Mouse (Mus musculus): ENCODE data around the gene Smad3. TPM values are rescaled to one million over a fixed set of nuclear protein-coding genes. Genes with fewer than 3 reads are reported as not detected.

Smad3 gene
- polyA plus RNA-seq, 1 experiment: 6.3 TPM

- H3K36me3 ChIP-seq (ENCODE audit: control insufficient read depth, insufficient read depth): peaks cover 22% of the 10 kb centered on the region
- no peaks in the 10 kb centered on the region for H3K79me2 ChIP-seq (ENCODE audit: control insufficient read depth, insufficient read depth)
- H3K27me3 ChIP-seq (ENCODE audit: control insufficient read depth, insufficient read depth, insufficient read length): no peaks in the 10 kb centered on the region
- no peak overlapping the region for H3ac ChIP-seq (ENCODE audit: control insufficient read depth, insufficient read length, low read depth)
- TF ChIP-seq CEBPB (IDR thresholded peaks at IDR 0.05; ENCODE audit: low read depth) (no peak), MYOD1 (IDR thresholded peaks at IDR 0.05; ENCODE audit: control insufficient read depth, insufficient read length, low read depth) (no peak), MAX (IDR thresholded peaks at IDR 0.05) (no peak), FOSL1 (IDR thresholded peaks at IDR 0.05; ENCODE audit: insufficient read depth, low read length, poor library complexity, severe bottlenecking) (no peak), MYOG (IDR thresholded peaks at IDR 0.05; ENCODE audit: control insufficient read depth, extremely low read depth, insufficient read length) (no peak), USF1 (IDR thresholded peaks at IDR 0.05; ENCODE audit: low read depth) (no peak), CTCF (IDR thresholded peaks at IDR 0.05; ENCODE audit: control insufficient read depth, insufficient read depth, insufficient read length) (no peak)
- no peaks in the 10 kb centered on the region for H3K79me3 ChIP-seq (ENCODE audit: low read depth)
- no peak overlapping the region for H3K4me3 ChIP-seq (ENCODE audit: insufficient read depth, poor library complexity, severe bottlenecking)
Observed at GRCm38 (mm10) chr9:63636113-63636512, 121.7 kb downstream of the Smad3 start.

GRCm38 (mm10) chr9:63633334-63633733, 124.5 kb downstream of the Smad3 start:
- no peaks in the 10 kb centered on the region for H3K79me3 ChIP-seq (ENCODE audit: low read depth)
- no peak for TF ChIP-seq MAX (IDR thresholded peaks at IDR 0.05)
- TF ChIP-seq USF1 (IDR thresholded peaks at IDR 0.05; ENCODE audit: low read depth): no peak
- TF ChIP-seq FOSL1 (IDR thresholded peaks at IDR 0.05; ENCODE audit: insufficient read depth, low read length, poor library complexity, severe bottlenecking): no peak
- no peak for TF ChIP-seq CTCF (IDR thresholded peaks at IDR 0.05; ENCODE audit: control insufficient read depth, insufficient read depth, insufficient read length)
- TF ChIP-seq MYOD1 (IDR thresholded peaks at IDR 0.05; ENCODE audit: control insufficient read depth, insufficient read length, low read depth): no peak
- TF ChIP-seq MYOG (IDR thresholded peaks at IDR 0.05; ENCODE audit: control insufficient read depth, extremely low read depth, insufficient read length): no peak
- no peak for TF ChIP-seq CEBPB (IDR thresholded peaks at IDR 0.05; ENCODE audit: low read depth)
- H3K4me3 ChIP-seq (ENCODE audit: insufficient read depth, poor library complexity, severe bottlenecking): no peak overlapping the region
- H3K79me2 ChIP-seq (ENCODE audit: control insufficient read depth, insufficient read depth): no peaks in the 10 kb centered on the region
- no peak overlapping the region for H3ac ChIP-seq (ENCODE audit: control insufficient read depth, insufficient read length, low read depth)
- peaks cover 37% of the 10 kb centered on the region for H3K36me3 ChIP-seq (ENCODE audit: control insufficient read depth, insufficient read depth)
- no peaks in the 10 kb centered on the region for H3K27me3 ChIP-seq (ENCODE audit: control insufficient read depth, insufficient read depth, insufficient read length)

DNA sequence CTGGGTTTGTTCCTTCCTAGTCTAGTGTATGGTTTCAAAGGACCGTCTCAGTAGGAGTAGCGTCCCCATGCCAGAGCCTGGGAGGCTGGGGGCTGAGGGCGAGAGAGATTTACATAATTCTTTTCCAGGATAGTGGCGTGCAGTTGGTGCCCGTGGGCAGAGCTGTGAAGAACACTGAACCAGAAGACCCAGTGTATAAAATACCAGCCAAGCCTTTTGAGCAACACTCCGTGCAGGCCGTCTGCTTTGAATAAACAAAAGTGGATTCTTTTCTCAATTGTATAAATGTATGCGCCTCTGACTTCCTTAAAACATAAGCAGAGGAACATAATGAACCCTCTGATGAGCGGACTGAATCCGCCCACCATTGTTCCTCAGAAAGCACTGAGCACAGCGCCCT, 124.9 kb downstream of the Smad3 start:
- Histone ChIP-seq H3ac (ENCODE audit: control insufficient read depth, insufficient read length, low read depth) (no peak overlapping the region), H3K36me3 (ENCODE audit: control insufficient read depth, insufficient read depth) (peaks cover 40% of the 10 kb centered on the region), H3K4me3 (ENCODE audit: insufficient read depth, poor library complexity, severe bottlenecking) (no peak overlapping the region), H3K79me2 (ENCODE audit: control insufficient read depth, insufficient read depth) (no peaks in the 10 kb centered on the region), H3K79me3 (ENCODE audit: low read depth) (no peaks in the 10 kb centered on the region), H3K27me3 (ENCODE audit: control insufficient read depth, insufficient read depth, insufficient read length) (no peaks in the 10 kb centered on the region)
- TF ChIP-seq FOSL1 (IDR thresholded peaks at IDR 0.05; ENCODE audit: insufficient read depth, low read length, poor library complexity, severe bottlenecking): no peak
- no peak for TF ChIP-seq MYOD1 (IDR thresholded peaks at IDR 0.05; ENCODE audit: control insufficient read depth, insufficient read length, low read depth)
- TF ChIP-seq USF1 (IDR thresholded peaks at IDR 0.05; ENCODE audit: low read depth): no peak
- TF ChIP-seq MAX (IDR thresholded peaks at IDR 0.05): no peak
- TF ChIP-seq CEBPB (IDR thresholded peaks at IDR 0.05; ENCODE audit: low read depth): no peak

DNA sequence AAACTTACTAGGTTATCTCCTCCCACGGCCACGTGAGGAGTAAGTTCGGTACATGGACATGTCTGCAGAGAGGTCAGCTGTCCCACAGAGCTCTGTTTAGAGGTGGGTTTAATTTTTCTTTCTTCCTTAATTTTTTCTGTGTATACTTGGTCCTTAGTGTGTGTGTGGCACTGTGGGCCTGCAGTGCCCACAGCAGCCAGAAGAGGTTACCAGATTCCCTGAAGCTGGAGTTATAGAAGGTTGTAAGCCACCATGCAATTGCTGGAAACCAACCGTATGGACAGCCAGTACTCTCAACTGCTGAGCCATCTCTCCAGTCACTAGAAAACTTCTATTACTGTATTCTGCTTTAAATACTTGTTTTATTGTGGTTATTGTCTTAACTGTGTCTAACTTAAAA, 125.7 kb downstream of the Smad3 start:
- peaks cover 42% of the 10 kb centered on the region for H3K36me3 ChIP-seq (ENCODE audit: control insufficient read depth, insufficient read depth)
- no peaks in the 10 kb centered on the region for H3K27me3 ChIP-seq (ENCODE audit: control insufficient read depth, insufficient read depth, insufficient read length)
- H3K79me3 ChIP-seq (ENCODE audit: low read depth): no peaks in the 10 kb centered on the region
- H3K4me3 ChIP-seq (ENCODE audit: insufficient read depth, poor library complexity, severe bottlenecking): no peak overlapping the region
- H3ac ChIP-seq (ENCODE audit: control insufficient read depth, insufficient read length, low read depth): no peak overlapping the region
- H3K79me2 ChIP-seq (ENCODE audit: control insufficient read depth, insufficient read depth): no peaks in the 10 kb centered on the region
- TF ChIP-seq CTCF (IDR thresholded peaks at IDR 0.05; ENCODE audit: control insufficient read depth, insufficient read depth, insufficient read length): no peak

DNA sequence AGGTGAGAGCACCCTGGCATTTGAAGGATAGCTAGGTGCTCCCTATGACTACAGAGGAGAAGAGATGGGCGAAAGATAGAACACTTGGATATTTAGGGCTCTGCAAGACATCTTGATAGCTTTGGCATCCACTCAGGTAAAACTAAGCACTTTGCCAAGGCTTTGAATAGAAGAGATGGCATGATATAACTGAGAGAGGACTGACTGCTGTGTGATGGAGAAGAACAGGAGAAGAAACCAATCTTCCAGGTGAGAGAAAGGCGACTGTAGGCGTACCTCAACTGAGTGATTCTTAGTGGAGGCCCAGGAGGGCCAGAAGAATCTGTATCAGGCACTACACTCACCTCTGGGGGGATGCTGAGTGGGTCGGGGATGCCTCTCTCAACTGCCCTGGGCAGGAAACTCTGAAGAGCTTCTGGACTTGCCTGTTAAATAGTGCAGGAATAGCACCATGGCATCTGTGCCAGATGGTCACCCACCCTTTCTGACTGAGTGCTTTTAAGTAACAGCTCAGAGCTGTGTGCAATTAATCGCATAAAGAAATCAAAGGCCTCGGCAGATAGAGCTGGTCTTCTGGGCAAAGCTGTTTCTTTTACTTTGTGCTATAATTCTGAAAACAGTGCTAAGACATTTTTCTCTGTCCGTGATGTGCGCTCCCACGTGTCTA, 132.6 kb downstream of the Smad3 start:
- no peaks in the 10 kb centered on the region for H3K79me2 ChIP-seq (ENCODE audit: control insufficient read depth, insufficient read depth)
- no peaks in the 10 kb centered on the region for H3K79me3 ChIP-seq (ENCODE audit: low read depth)
- H3K27me3 ChIP-seq (ENCODE audit: control insufficient read depth, insufficient read depth, insufficient read length): no peaks in the 10 kb centered on the region
- TF ChIP-seq CEBPB (IDR thresholded peaks at IDR 0.05; ENCODE audit: low read depth): no peak
- H3ac ChIP-seq (ENCODE audit: control insufficient read depth, insufficient read length, low read depth): no peak overlapping the region
- H3K4me3 ChIP-seq (ENCODE audit: insufficient read depth, poor library complexity, severe bottlenecking): no peak overlapping the region
- H3K36me3 ChIP-seq (ENCODE audit: control insufficient read depth, insufficient read depth): peaks cover 53% of the 10 kb centered on the region

DNA sequence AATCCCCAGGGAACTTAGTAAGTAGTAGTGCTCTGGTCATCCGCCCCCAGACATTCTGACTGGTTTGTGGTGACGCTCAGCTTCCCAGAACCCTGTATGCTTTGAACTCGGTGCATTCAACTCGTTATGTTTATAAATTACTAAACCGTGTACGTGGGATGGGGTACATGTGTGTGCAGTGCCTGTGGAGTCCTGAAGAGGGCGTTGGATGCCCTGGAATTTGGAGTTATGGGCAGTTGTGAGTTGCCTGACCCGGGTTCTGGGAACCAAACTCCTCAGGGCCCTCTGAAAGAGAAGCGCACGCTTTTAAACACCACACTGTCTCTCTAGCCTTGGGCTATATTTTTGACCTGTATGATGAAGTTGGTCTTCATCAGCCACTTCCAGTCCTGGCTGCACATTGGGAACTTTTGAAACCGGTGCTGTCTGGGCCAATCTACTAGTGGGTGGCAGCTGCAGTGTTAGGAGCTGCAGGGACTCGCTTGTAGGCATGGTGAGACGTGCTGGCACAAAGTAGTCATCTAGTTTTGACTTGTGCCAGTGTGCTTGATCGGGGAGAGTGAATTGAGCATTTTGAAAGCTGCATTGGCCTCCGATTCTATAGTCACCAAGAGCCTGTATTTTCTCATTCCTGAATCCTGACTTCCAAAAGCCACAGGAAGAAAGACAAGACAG, 133.8 kb downstream of the Smad3 start:
- peaks cover 53% of the 10 kb centered on the region for H3K36me3 ChIP-seq (ENCODE audit: control insufficient read depth, insufficient read depth)
- H3K4me3 ChIP-seq (ENCODE audit: insufficient read depth, poor library complexity, severe bottlenecking): no peak overlapping the region
- no peak for TF ChIP-seq FOSL1 (IDR thresholded peaks at IDR 0.05; ENCODE audit: insufficient read depth, low read length, poor library complexity, severe bottlenecking)
- TF ChIP-seq MAX (IDR thresholded peaks at IDR 0.05): no peak
- no peak for TF ChIP-seq MYOD1 (IDR thresholded peaks at IDR 0.05; ENCODE audit: control insufficient read depth, insufficient read length, low read depth)
- no peak for TF ChIP-seq CTCF (IDR thresholded peaks at IDR 0.05; ENCODE audit: control insufficient read depth, insufficient read depth, insufficient read length)
- TF ChIP-seq CEBPB (IDR thresholded peaks at IDR 0.05; ENCODE audit: low read depth): no peak
- no peak for TF ChIP-seq MYOG (IDR thresholded peaks at IDR 0.05; ENCODE audit: control insufficient read depth, extremely low read depth, insufficient read length)
- TF ChIP-seq USF1 (IDR thresholded peaks at IDR 0.05; ENCODE audit: low read depth): no peak
- no peaks in the 10 kb centered on the region for H3K27me3 ChIP-seq (ENCODE audit: control insufficient read depth, insufficient read depth, insufficient read length)
- H3K79me3 ChIP-seq (ENCODE audit: low read depth): no peaks in the 10 kb centered on the region
- no peak overlapping the region for H3ac ChIP-seq (ENCODE audit: control insufficient read depth, insufficient read length, low read depth)
- no peaks in the 10 kb centered on the region for H3K79me2 ChIP-seq (ENCODE audit: control insufficient read depth, insufficient read depth)
